Mouse (Mus musculus) embryo, embryonic 9.5 days (tissue): Measurements from ENCODE around the gene Fsd2.

ENCODE experiments used
- DNase-seq: peaks from one replicate; pipeline ENCODE4 v3.0.0-alpha.2; 2017; ENCODE audit errors: extremely low spot score

Gene Fsd2

DNA sequence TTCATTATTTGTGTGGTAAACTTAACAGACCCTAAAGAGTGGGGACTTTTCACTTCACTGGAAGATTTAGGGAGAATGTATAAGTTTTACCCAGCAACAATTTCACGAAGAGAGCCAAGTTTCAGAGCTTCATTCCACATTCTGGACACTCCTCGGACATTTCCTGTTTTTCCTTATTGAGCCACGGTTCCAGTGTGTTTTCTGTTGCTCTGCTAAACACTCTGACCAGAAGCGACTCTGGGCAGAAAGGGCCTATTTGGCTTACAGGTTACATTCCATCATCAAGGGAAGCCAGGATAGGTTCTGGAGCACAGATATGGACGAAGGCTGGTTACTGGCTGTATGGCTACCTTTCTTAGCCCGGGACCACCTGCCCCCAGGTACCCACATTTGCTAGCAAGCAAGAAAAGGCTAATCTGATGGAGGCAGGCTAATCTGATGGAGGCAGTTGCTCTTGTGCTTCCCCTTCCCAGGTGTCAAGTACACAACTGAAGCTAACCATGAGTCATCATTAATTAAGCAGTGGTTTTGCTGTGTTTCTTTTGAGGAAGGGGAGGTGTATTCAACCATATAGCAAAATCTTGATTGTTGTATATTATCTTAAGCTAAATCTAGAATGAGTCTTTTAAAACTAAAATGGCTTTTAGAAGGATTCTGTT lies 6.0 kb upstream of the Fsd2 start:
- DNase-seq, result no peak

GRCm38 (mm10) chr7:81571941-81572441 lies 5.2 kb upstream of the Fsd2 start:
- no peak for DNase-seq

DNA sequence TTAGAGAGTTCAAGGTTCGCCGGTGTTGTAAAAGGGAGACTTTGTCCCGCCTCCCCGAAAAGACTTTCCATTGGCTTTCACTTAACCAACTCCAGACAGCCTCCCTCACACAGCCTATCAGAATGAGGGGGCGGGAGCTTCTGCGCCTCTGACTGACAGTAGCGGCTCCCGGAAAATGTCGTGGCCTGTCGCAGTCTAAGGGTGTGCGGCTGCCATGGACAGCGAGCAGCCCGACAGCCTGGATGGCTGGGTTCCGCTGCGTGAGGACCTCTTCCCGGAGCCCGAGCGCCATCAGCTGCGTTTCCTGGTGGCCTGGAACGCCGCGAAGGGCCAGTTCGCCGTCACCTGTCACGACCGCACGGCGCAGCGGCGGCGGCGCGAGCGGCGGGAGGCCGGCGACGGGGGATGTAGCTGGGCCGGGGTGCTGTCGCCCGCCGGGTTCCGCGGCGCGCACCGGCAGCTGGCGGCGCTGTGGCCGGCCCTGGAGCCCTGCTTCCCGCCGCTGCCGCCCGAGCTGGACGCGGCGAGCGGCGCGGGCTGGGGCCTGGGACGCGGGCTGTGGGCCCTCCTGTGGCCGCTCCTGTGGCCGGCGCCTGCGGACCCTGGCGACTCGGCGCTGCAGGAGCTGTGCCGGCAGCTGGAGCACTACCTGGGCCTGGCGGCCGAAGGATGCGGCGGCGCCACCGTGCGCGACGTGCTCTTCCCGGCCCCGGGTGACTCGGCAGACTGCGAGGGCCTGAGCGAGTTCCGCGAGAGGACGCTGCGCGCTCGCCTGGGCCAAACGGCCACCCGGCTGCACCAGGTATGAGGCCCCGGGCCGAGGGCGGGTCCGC lies 4.6 kb upstream of the Fsd2 start, which contains the start of gene Whamm:
Whamm (plus strand) TSS at position 159 of the 833 bp plus-strand sequence.
- peak; percentile 87 for DNase-seq

DNA sequence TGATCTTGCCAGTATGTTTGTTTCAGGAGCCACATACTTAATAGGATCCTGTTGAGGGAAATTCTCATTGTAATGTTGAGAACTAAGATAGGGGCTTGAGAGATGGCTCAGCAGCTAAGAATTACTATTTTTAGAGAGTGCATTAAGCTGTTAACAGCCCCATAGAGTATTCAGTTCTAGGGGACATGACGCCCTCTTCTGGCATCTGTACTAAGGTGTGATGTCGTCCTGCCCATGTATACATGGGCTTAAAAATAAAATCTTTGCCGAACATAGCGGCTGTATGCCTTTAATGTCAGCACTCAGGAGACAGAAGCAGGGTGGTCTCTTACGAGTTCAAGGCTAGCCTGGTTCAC lies 4.0 kb upstream of the Fsd2 start:
- no peak for DNase-seq

GRCm38 (mm10) chr7:81570271-81570670 lies 3.5 kb upstream of the Fsd2 start:
- no peak for DNase-seq

GRCm38 (mm10) chr7:81569851-81570250 lies 3.1 kb upstream of the Fsd2 start:
- no peak for DNase-seq

GRCm38 (mm10) chr7:81567396-81567795 lies 652 bp upstream of the Fsd2 start:
- DNase-seq, result no peak

GRCm38 (mm10) chr7:81566332-81566731 lies 412 bp downstream of the Fsd2 start:
- DNase-seq, result no peak

DNA sequence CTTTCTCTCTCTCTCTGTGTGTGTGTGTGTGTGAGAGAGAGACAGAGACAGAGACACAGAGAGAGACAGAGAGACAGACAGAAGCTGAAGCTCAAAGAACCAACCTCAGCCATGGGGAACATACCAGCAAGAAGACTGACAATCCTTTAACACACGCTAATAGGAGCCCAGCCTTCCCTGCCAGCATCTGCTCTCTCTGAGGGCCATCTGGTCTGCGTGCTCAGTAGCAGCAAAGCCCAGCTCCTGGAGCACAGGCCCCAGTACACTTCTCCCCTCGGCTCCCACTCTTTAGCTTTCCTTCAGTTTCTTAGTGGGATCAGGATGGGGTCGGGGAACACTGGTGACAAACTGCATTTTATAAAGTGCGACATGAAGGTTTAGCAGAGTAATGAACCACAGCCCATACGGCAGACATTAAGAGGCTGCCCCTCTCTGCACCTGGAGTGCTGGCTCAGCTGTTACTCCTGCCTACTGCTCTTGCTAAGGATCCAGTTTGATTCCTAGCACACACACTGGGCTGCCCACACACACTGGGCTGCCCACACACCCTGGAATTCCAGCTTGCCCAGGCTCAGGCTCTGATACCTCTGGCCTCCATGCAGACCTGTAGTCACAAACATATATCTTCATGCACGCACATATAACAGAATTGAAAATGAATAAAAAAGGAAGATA lies 1.2 kb downstream of the Fsd2 start:
- DNase-seq, result no peak

GRCm38 (mm10) chr7:81564766-81565165 lies 2.0 kb downstream of the Fsd2 start:
- DNase-seq, result no peak

DNA sequence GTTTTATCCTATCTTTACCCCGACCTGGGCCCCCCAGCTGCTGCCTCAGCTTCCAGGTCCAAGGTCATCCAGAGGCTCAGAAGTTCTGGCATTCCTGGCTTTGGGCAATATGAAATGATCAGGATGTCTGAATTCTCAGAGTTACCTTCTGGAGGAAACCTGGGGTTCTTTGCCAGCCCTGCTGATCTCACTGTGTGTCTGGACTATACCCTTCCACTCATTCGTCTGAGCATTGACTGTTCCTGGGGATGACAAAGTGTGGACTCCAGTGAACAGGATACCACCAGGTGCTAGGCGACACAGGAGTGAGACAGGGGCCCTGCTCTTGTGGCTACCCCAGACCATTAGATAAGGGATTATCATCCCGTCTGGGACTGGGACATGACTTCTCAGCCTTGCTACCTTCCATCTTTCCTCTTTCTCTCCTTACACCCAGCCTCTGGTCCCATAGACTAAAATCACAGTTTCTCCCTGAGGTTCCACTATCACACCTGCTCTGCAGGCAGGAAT lies 3.2 kb downstream of the Fsd2 start:
- DNase-seq, result no peak

DNA sequence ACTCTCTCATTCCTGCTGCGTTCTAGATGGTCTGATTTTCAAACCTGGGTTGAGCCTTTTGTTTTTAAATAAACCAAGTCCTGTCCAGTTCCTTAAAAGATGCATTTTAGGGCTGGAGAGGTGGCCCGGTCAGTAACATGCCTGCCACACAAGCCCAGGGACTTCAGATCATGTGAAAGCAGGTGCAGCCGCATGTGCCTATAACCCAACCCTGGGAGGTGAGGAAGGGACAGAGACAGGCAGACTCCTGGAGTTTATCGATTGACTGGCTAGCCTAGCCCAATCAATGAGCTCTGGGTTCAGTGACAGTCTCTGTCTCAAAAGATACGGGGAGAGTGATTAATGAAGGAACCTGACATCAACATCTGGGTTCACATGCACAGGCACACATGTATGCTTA lies 5.5 kb downstream of the Fsd2 start:
- no peak for DNase-seq

GRCm38 (mm10) chr7:81560101-81561049 lies 6.4 kb downstream of the Fsd2 start:
- DNase-seq, result no peak

- DNase-seq, result no peak
These were observed 7.3 kb downstream of the Fsd2 start for GRCm38 (mm10) chr7:81559231-81559980.

- no peak for DNase-seq
These were observed 8.8 kb downstream of the Fsd2 start for GRCm38 (mm10) chr7:81557985-81558360.

DNA sequence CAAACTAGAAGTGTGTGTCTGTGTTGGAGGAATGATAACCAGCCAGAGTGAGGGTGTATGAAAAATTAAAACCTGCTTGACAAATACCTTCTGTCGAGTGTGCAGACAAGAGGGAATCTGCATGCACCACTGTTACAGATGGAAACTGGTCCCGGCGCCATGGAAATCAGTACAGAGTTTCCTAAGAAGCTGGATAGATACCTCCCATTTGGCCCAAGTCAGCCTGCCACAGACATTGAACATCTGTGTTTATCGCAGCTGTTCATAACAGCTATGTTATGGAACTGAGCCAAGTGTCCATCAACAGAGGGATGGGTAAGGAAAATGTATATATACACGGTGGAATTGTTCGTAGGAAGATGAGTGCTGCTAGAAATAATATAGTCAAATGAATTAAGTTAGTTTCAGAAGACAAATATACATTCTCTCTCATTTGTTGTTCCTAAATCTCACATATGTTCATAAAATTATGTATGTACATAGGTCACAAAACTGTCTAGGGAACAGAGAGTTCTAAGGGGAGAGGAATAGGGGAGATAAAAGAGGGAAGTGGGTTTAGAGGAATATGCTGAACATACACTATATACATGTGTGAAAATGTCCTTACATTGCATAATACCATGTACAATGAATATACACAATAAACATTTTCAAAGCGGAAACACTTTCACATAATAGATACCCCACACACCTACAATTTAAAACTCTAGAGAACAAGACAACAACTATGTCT lies 9.3 kb downstream of the Fsd2 start:
- no peak for DNase-seq

DNA sequence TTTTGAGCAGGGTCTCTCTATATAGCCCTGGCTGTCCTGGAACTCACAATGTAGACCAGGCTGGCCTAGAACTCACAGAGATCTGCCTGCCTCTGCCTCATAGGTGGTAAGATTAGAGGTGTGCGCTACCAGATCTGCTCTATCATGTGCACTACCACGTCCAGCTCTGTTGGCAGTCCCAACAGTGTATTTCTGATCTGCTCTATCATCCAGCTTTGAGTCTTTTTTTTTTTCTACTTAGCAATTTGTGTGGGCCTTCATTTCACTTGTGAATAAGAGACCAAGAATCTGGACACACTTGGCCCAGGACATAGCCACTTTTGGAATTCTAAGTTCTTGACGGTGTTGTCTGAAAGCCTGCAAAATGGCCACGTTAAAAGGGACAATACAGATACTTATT lies 9.9 kb downstream of the Fsd2 start:
- no peak for DNase-seq

DNA sequence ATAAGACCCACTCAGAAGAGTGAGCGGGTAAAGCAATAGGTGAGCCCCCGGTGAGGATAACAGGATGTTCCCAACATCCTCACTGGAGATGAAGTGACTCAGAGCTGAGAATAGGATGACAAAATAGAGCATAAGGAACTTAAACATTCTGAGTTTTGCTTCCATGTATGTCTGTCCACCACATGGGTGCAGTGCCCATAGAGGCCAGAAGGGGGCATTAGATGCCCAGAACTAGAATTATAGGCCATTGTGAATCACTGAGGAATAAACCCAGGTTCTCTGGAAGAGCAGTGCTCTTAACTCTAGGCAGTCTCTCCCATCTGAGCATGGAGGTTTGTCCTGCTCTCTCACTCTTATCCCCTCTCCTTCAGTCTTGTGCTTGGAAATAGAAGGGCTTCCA lies 12.4 kb downstream of the Fsd2 start:
- peak; percentile 19 for DNase-seq

- DNase-seq, result no peak
These were observed 13.2 kb downstream of the Fsd2 start for GRCm38 (mm10) chr7:81553589-81553988.

DNA sequence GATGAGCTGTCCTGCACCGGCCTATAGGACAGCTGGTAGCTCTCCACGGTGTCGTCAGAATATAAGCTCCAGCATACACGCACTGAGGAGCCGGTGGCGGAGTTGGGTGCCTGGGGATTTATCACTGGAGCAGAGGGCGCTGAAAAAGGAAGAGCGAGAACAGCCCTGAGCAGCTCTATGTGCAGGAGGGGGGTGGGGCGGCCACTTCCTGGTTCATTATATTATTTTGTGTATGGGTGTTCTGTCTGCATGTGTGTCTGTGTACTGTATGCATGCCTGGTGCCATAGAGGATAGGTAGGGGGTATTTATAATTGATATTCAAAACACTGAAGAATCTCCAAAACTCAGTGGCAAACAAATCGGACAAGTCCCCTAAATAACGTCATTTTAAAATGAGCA lies 17.9 kb downstream of the Fsd2 start:
- DNase-seq, result no peak
